Mouse (Mus musculus): Measurements from ENCODE around the gene Trak1.

- TF ChIP-seq CTCF (IDR thresholded peaks at IDR 0.05; ENCODE audit: borderline replicate concordance, insufficient read depth, low read length) (no peak), POLR2A (IDR thresholded peaks at IDR 0.05; ENCODE audit: low read depth, low read length) (no peak)
Observed at GRCm38 (mm10) chr9:121319323-121319966, 22.1 kb downstream of the Trak1 start.
